Mouse (Mus musculus): ENCODE measurements around the gene Lyar.

Gene Lyar

GRCm38 (mm10) chr5:38256551-38256950, 36.3 kb downstream of the Lyar start:
- no peak for DNase-seq

DNA sequence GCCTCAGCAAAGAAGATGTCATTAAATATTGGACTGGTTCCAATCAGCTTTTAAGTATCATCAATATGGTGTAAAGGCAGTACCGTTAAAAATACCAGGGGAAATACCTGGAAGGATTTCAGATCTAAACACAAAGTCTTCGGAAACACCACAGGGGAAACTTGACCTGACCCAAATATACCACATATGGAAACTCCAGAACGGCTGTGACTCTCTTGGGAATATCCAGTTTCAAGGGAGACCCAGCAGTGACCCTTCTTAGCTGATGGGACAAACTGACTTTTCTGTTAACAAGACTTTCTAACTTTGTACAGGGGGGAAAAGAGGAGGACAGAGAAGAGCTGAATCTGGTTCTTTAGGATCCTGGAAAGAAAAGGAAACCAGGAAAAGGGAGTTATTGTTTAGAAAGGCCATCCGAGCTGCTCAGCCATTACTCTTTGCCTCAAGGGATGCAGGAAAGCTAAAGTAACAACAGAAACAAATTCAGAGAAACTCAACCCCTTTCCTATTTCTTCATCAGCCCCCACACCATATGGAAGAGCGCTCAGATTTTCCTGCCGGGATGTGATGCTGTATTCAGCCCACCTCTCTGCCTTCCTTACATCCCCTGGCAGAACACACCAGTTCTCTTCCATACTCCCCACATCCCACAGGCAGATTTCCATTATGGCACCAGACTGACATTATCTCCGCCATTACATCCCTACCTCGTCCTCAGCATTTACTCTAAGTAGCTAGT, 37.9 kb downstream of the Lyar start:
- DNase-seq, result no peak

DNA sequence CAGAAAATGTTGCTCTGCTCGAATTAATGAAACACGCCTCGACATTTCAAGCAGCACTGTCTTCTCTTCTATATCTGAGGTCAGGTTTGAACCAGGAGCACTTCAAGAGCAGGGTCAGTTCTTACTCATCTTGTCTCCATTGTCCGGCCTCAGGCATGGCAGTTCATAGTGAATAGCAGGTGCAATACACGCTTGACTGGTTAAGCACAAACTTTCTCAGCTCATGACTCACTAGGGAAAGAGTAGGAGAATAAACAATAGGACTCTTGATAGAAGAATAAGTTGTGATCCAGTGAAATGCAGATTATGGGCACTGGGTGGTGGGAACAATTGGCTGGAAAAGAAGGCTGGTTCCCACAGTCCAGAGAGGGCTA, 38.5 kb downstream of the Lyar start:
- no peak for DNase-seq

GRCm38 (mm10) chr5:38259455-38260106, 39.3 kb downstream of the Lyar start:
- no peak for DNase-seq

GRCm38 (mm10) chr5:38260107-38260682, 39.9 kb downstream of the Lyar start, which contains the start of gene Tmem128:
TSS of gene Tmem128 (plus strand) at chr5:38260185.
- peak; percentile 58 for DNase-seq

- no peak for DNase-seq
Measured at GRCm38 (mm10) chr5:38270942-38271341, 50.7 kb downstream of the Lyar start.

GRCm38 (mm10) chr5:38273831-38274230, 53.6 kb downstream of the Lyar start:
- DNase-seq, result no peak

DNA sequence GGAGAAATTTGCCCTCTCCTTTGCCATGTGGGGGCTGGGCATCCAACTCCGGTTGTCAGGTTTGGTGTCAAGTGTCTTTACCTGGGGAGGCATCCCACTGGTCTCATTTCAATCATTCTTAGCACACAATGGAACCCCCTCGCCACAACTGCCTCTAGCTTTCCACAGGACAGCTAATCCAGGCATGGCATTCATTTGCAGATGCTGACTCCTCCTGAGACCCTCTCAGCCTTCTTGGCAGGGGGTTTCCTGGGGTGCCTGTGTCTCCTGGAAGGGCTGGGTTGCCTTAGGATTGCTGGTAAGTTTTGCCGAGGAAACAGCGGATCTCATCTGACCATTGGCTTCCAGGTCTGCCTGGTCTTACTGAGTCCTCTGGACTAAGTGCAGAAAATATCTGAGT, 55.5 kb downstream of the Lyar start, which contains the start of gene Otop1:
TSS of gene Otop1 (plus strand) at position 202 of the 400 bp plus-strand sequence.
- DNase-seq, result no peak

DNA sequence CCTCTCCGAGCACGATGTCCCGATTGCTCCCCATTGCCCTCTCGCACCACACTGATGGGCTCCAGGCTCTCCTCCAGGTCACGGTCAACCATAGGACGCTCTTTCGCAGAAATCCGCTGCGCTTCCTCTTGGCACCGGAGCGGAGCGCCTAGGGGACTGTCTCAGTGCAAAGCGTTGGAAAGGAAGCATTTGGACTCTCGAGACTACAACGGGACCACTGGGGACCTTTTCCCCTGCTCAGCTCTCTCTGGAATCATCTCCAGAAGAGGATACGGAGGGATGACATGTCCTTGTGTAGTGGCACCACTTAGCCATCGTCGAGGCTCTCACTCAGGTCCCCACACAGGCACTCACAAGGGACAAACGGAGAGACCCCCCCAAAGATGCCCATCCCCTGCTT, 56.2 kb downstream of the Lyar start:
- no peak for DNase-seq

DNA sequence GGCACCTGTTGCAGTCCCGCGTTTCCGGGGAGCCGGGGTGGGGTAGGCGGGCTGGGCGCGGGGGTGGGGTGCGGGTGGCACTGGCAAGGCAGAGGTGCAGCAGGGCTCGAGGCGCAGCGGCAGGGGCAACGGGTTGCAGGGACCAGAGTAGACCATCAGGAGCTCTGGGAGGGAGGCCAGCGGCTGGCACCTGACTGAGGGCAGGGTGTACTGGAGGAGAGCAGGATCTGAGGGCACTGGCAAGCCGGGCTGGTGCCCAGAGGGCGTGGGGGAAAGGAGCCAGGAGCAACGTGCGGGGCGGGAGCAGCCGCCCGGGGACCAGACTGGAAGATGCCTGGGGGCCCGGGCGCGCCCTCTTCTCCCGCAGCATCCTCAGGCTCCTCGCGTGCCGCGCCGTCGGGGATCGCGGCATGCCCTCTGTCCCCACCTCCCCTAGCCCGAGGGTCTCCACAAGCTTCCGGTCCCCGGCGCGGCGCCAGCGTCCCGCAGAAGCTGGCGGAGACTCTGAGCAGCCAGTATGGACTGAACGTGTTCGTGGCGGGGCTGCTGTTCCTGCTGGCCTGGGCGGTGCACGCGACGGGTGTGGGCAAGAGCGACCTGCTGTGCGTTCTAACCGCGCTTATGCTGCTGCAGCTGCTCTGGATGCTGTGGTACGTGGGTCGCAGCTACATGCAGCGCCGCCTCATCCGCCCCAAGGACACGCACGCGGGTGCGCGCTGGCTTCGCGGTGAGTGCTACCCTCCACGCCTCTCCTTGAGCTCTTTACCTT, 57.0 kb downstream of the Lyar start:
- DNase-seq, result no peak

- DNase-seq, result no peak
Measured at GRCm38 (mm10) chr5:38277936-38278600, 57.8 kb downstream of the Lyar start.

DNA sequence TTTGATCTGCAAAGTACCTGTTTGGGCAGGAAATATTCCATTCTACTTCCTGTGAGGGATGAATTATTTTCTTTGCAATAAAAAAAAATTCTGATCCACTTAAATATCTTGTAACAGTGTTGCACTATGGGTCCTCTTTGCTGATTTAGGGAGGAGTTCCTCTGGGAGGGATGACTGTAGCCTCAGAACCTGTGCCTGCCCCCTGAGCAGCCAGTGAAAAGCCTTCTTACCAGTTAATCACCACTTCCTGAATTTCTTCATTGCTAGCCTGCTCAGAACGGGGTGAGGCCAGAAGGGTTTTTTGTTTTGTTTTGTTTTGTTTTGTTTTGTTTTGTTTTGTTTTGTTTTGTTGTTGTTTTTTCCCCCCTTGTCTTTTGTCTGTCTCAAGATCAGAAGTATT, 59.8 kb downstream of the Lyar start:
- DNase-seq, result no peak
